Mouse (Mus musculus) adipocyte (in vitro differentiated cells): ENCODE measurements at regions not wholly inside any gene's neighbourhood (a gene's known extent, or its start where the extent isn't known, plus 50 kb on each side); places are given as distances from the start of the nearest gene placed in this dataset.

ENCODE experiments used
- DNase-seq: peaks from one replicate; pipeline ENCODE4 v3.0.0-alpha.2; 2016; ENCODE audit warnings: low spot score

GRCm38 (mm10) chr14:120831397-120831796 is 79.6 kb upstream of the Ipo5 start:
- no peak for DNase-seq

DNA sequence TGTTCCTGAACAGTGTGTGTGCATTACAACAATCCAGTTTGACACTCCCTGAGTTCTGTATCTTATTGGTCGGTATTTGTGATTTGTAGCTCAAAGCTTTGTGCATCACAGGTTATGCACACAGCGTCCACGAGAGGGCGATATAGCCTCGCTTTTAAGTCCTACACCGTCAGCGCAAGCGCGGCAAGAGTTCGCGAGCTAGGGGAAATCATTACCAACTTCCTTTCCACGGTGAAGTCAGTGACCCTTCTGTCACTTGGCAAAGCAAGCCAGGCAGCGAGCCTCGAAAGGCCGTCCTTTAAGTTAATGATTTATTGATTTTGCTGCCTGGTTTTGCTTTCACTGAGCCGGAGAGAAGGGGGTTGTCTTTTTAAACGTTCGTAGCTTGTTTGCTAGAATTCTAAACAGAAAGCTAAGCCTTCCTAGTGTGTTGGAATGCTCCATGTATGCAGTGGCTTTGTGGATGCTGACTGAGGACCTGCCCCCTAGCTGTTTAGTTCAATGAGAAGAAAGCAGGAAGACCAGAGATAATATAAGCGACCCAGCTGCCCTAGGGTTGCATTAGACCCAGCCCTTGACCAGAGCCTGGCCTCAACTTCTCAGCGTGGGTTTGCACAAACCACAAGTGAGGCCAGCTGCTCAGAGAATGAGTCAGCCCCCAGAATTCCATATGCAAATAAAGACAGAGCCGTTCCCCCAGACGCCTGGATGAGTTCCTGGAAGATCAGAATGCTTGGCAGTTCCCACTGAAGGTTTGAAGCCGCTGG is 79.0 kb upstream of the Ipo5 start:
- DNase-seq, result peak; percentile 98

DNA sequence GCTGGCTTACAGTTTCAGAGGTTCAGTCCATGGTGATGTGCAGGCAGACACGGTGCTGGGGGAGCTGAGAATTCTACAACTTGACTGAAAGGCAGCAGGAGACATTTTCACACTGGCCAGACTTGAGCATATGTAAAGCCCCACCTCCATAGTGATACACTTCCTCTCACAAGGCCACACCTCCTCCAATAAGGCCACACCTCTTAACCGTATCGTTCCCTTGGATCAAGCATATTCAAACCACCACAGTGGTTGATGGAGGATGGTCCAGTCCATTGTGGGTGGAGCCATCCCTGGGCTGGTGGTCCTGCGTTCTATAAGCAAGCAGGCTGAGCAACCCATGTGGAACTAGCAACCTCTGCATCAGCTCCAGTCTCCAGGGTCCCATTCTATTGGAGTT is 76.2 kb upstream of the Ipo5 start:
- no peak for DNase-seq

DNA sequence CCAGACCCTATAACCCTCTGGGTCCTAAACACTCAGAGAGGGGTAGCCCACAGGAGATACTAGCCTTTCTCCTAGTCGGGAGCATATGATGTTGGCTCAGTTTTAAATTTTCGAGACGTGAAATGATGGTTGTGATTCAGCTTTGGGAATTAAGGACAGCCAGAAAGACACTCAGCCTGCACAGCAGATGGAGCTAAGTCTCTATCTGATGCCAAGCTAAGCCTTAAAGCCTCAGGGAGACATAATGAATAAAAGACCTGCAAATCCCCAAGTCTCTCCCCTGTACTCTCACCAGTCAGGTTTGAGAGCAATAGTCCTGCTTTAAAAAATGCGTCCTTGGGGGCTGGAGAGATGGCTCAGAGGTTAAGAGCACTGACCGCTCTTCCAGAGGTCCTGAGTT is 75.3 kb upstream of the Ipo5 start:
- peak; percentile 24 for DNase-seq

- no peak for DNase-seq
These were observed 74.3 kb upstream of the Ipo5 start for GRCm38 (mm10) chr14:120836535-120837316.

DNA sequence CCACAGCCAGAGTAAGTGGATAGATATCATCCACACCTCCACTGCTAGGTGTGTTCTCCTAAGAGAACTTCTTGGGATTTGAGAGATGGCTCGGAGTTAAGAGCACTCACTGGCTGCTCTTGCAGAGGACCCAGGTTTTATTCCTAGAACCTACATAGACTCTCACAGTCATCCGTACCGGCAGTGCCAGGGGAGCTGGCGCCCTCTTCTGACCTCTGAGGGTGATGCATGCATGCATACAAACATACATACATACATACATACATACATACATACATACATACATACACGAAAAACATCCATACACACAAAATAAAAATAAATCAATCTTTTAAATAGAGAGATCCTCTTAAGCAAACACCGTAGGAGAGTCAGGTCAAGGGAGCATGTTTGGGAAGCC is 70.1 kb upstream of the Ipo5 start:
- DNase-seq, result no peak

- DNase-seq, result peak; percentile 25
These were observed 69.7 kb upstream of the Ipo5 start for GRCm38 (mm10) chr14:120841311-120841710.

DNA sequence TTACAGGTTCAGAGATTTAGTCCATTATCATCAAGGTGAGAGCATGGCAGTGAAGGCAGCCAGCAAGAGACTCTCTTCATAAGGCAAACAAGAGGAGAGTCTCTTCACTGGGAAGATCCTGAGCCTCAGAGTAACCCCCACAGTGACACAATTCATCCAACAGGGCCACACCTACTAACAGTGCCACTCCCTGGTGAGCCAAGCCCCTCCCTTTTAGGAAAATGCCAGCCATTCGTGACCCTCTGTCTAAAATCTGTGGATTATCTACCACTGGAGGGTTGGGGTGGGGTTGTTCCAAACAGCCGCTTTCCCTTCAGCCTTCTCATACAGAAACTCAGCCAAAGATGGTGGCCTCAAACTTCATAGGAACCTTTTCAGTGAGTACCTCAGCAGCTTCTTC is 65.9 kb upstream of the Ipo5 start:
- no peak for DNase-seq

- peak; percentile 24 for DNase-seq
These were observed 64.8 kb upstream of the Ipo5 start for GRCm38 (mm10) chr14:120846073-120846850.

- DNase-seq, result peak; percentile 43
These were observed 64.0 kb upstream of the Ipo5 start for GRCm38 (mm10) chr14:120847006-120847405.

DNA sequence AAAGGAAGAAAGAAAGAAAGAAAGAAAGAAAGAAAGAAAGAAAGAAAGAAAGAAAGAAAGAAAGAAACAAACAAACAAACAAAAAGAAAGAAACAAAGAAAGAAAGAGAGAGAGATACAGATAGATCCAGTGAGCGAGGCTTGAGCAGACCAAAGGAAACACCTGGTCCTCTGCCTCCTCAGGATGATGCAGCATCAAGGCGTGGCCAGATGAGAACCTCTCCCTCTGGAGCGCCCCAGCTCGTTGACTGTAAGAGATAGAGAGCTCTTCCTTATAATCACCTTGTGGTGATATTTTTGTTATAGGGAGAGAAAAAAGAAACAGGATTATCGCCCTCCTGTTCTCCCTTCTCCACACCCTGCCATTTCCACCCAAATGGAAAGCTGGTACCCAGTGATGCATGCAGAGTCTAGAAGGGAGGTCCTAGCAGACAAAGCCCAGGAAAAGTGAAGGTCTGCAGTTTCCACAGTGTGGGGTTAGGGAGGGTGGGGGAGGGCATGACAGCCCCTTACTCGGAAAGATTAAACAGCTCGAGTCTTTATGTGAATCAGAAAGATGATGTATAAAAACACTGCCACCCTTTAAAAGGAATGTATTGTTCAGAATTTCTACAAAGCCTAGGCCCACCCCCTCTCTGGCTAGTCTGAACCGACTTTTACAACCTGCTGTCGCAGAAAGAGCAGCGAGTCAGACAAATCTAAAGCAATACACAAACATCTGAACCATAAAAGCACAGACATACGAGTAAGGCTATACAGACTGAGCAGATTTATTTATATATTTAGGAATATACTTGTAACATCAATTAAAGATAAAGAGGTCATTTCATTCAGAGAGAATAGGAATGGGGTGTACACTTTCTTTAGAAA is 62.7 kb upstream of the Ipo5 start:
- DNase-seq, result no peak

DNA sequence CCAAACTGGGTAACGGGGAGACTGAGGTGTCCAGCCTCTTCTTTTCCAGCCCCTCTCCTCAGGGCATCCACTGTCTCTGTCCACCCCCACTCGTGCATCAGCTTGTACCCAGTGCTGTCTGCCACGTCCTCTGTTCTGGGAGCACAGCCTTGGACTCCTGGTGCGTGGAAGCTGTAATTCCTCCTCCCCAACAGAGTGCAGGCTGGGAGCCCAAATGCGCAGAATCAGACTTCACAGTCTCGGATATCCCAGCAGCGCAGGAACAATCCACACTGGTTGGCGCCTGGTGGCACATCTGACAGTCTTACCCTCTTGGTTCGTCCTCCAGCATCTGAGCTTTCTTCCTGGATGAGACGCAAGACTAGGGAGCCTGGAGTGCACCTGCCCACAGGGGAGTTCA is 61.9 kb upstream of the Ipo5 start:
- DNase-seq, result no peak

- no peak for DNase-seq
These were observed 57.4 kb upstream of the Ipo5 start for GRCm38 (mm10) chr14:120853643-120854042.

GRCm38 (mm10) chr14:120854559-120854958 is 56.5 kb upstream of the Ipo5 start:
- no peak for DNase-seq

- DNase-seq, result no peak
These were observed 55.8 kb upstream of the Ipo5 start for GRCm38 (mm10) chr14:120855181-120855580.
